Mouse (Mus musculus) ovary, postnatal 36 days (tissue): ENCODE results near the gene Prkra.
"Not testable (repeated sequence)": the region's sequence is repeated elsewhere in the genome, so short reads cannot be mapped to it uniquely, and the experiment has no call there.

Experiments used
- DNase-seq: peaks from one replicate; pipeline ENCODE4 v3.0.0; 2022; ENCODE audit warnings: low spot score, mixed read lengths

Gene Prkra

GRCm38 (mm10) chr2:76655444-76655843 is 7.6 kb upstream of the Prkra start:
- no peak for DNase-seq

- DNase-seq, result no peak
These were observed 6.8 kb upstream of the Prkra start for GRCm38 (mm10) chr2:76654646-76655045.

- DNase-seq, result no peak
These were observed 5.3 kb upstream of the Prkra start for GRCm38 (mm10) chr2:76653070-76653469.

- DNase-seq, result no peak
These were observed 889 bp upstream of the Prkra start for GRCm38 (mm10) chr2:76648666-76649141.

- no peak for DNase-seq
These were observed 360 bp downstream of the Prkra start for GRCm38 (mm10) chr2:76647441-76647869.

- no peak for DNase-seq
These were observed 4.0 kb downstream of the Prkra start for GRCm38 (mm10) chr2:76643801-76644200.

- no peak for DNase-seq
These were observed 8.2 kb downstream of the Prkra start for GRCm38 (mm10) chr2:76639637-76640036.

GRCm38 (mm10) chr2:76631600-76631999 is 16.2 kb downstream of the Prkra start:
- no peak for DNase-seq

- no peak for DNase-seq
These were observed 17.5 kb downstream of the Prkra start for GRCm38 (mm10) chr2:76630293-76630692.

- not testable (repeated sequence) for DNase-seq
These were observed 25.5 kb downstream of the Prkra start for GRCm38 (mm10) chr2:76622316-76622715.

GRCm38 (mm10) chr2:76621724-76622123 is 26.1 kb downstream of the Prkra start:
- no peak for DNase-seq

- DNase-seq, result no peak
These were observed 27.6 kb downstream of the Prkra start for GRCm38 (mm10) chr2:76620188-76620587.

GRCm38 (mm10) chr2:76618078-76618477 is 29.7 kb downstream of the Prkra start:
- no peak for DNase-seq

- DNase-seq, result no peak
These were observed 35.8 kb downstream of the Prkra start for GRCm38 (mm10) chr2:76611996-76612395.

GRCm38 (mm10) chr2:76610326-76611104 is 37.3 kb downstream of the Prkra start:
- no peak for DNase-seq

- no peak for DNase-seq
These were observed 41.1 kb downstream of the Prkra start for GRCm38 (mm10) chr2:76606704-76607103.

GRCm38 (mm10) chr2:76602256-76602655 is 45.6 kb downstream of the Prkra start:
- no peak for DNase-seq

- DNase-seq, result peak; percentile 11
These were observed 48.6 kb downstream of the Prkra start for GRCm38 (mm10) chr2:76599214-76599613.

- no peak for DNase-seq
These were observed 50.3 kb downstream of the Prkra start for GRCm38 (mm10) chr2:76597521-76597920.

- no peak for DNase-seq
These were observed 55.4 kb downstream of the Prkra start for GRCm38 (mm10) chr2:76592401-76592924.

GRCm38 (mm10) chr2:76590221-76590620 is 57.6 kb downstream of the Prkra start:
- DNase-seq, result no peak

- DNase-seq, result no peak
These were observed 60.9 kb downstream of the Prkra start for GRCm38 (mm10) chr2:76586906-76587305.

GRCm38 (mm10) chr2:76585090-76585489 is 62.7 kb downstream of the Prkra start:
- no peak for DNase-seq
